Mouse (Mus musculus) ES-E14 (cell line): ENCODE measurements around the gene Cybc1. TPM values are rescaled to one million over a fixed set of nuclear protein-coding genes. Genes with fewer than 3 reads are reported as not detected.

ENCODE experiments used
- DNase-seq: peaks from one replicate; pipeline ENCODE4 v3.0.0-alpha.2; 2013; ENCODE audit warnings: low read depth, low spot score
- H3K27ac ChIP-seq: 2 replicates; pipeline ENCODE4 v1.5.1; 2012; ENCODE audit warnings: low read depth, mild to moderate bottlenecking, low read length, moderate library complexity, mixed read lengths; ENCODE audit not compliant: poor library complexity, insufficient read depth, severe bottlenecking
- H3K36me3 ChIP-seq: 2 replicates; pipeline ENCODE4 v1.6.1; 2012; ENCODE audit warnings: mild to moderate bottlenecking, low read length, moderate library complexity, mixed read lengths; ENCODE audit not compliant: control insufficient read depth, poor library complexity, insufficient read depth, severe bottlenecking
- H3K4me1 ChIP-seq, 2 experiments: fragments of 150-350 bp in 1 of 2; sonication (generic) in 1 of 2; 2 replicates each; pipeline ENCODE4 v1.6.1; 2012; ENCODE audit warnings: low read length in 2 of 2, mild to moderate bottlenecking in 1 of 2, mixed read lengths in 1 of 2; ENCODE audit not compliant: control insufficient read depth in 2 of 2, insufficient read depth in 2 of 2, poor library complexity in 1 of 2
- H3K4me3 ChIP-seq, 2 experiments: fragments of 150-350 bp in 1 of 2; sonication (generic) in 1 of 2; 2 replicates each; pipeline ENCODE4 v1.5.1; 2012; ENCODE audit warnings: low read length in 2 of 2, low read depth in 1 of 2, mild to moderate bottlenecking in 1 of 2, mixed read lengths in 1 of 2; ENCODE audit not compliant: insufficient read depth in 1 of 2, poor library complexity in 1 of 2, severe bottlenecking in 1 of 2
- H3K9ac ChIP-seq: 2 replicates; pipeline ENCODE4 v1.6.1; 2012; ENCODE audit warnings: low read depth, mild to moderate bottlenecking, low read length, mixed read lengths; ENCODE audit not compliant: poor library complexity, insufficient read depth, severe bottlenecking
- H3K9me3 ChIP-seq: fragments of 150-350 bp; sonication (generic); 2 replicates; pipeline ENCODE4 v1.6.1; 2012; ENCODE audit warnings: low read depth, mild to moderate bottlenecking, low read length; ENCODE audit not compliant: control insufficient read depth, insufficient read depth
- CHD2 ChIP-seq: IDR thresholded peaks from 2 replicates; pipeline ENCODE4 v1.6.1; 2014; ENCODE audit warnings: mild to moderate bottlenecking, low read depth, low read length, inconsistent platforms
- HCFC1 ChIP-seq: IDR thresholded peaks from 2 replicates; pipeline ENCODE4 v1.6.1; 2012; ENCODE audit warnings: low read length, inconsistent platforms, borderline replicate concordance; ENCODE audit not compliant: insufficient read depth
- MAFK ChIP-seq: IDR thresholded peaks from 2 replicates; pipeline ENCODE4 v1.6.1; 2014; ENCODE audit warnings: mild to moderate bottlenecking, low read depth, low read length, inconsistent platforms; ENCODE audit not compliant: insufficient read depth
- ZC3H11A ChIP-seq: IDR thresholded peaks from 2 replicates; pipeline ENCODE4 v1.6.1; 2012; ENCODE audit warnings: low read depth, mild to moderate bottlenecking, inconsistent platforms, low read length, borderline replicate concordance
- ZNF384 ChIP-seq: IDR thresholded peaks from 2 replicates; pipeline ENCODE4 v1.6.1; 2012; ENCODE audit warnings: low read depth, low read length, inconsistent platforms
- in situ Hi-C, 2 experiments: fragments of 600-800 bp; cut with MboI; formaldehyde crosslinking; loops; one replicate each; pipeline ENCODE4 v1.15.1; 2025; ENCODE audit warnings: low sequenced_read_pairs in 2 of 2, inconsistent platforms in 1 of 2; ENCODE audit not compliant: unreplicated experiment in 2 of 2
- total RNA-seq: library from RNA; depleted of rRNA; stranded (reverse); fragments of 300-350 nt; gene quantifications from 2 replicates; pipeline ENCODE4 v1.2.3, GENCODE M21; 2012; rRNA removed

The Cybc1 gene
- total RNA-seq, 1 experiment = 20.8 TPM

- in situ Hi-C loops = no loop called here
- H3K9ac ChIP-seq = no peak overlapping the region
- peaks cover 0 to 5% of the 10 kb centered on the region in 2 experiments; a peak in 1 of 4 replicates for H3K4me1 ChIP-seq
- no peak overlapping the region for H3K27ac ChIP-seq
- no peak for TF ChIP-seq HCFC1
- TF ChIP-seq CHD2 = no peak
- TF ChIP-seq MAFK = no peak
- no peak for TF ChIP-seq ZC3H11A
- no peak for TF ChIP-seq ZNF384
- no peaks in the 10 kb centered on the region for H3K36me3 ChIP-seq
- H3K9me3 ChIP-seq = no peaks in the 10 kb centered on the region
- no peak for DNase-seq
- no peak overlapping the region for H3K4me3 ChIP-seq
Observed at GRCm38 (mm10) chr11:121173203-121173602, 55.9 kb downstream of the Cybc1 start.

Other genes starting within 250 kb of the Cybc1 start
- 50.8 and 60.7 TPM in 2 replicates for gene Csnk1d, start 238.0 kb downstream of the Cybc1 start, total RNA-seq
- 0.27 and 0.63 TPM in 2 replicates for gene Cd7, start 189.9 kb downstream of the Cybc1 start, total RNA-seq
- not detected in 2 replicates for gene Sectm1b, start 165.8 kb downstream of the Cybc1 start, total RNA-seq
- gene Sectm1a, start 148.1 kb downstream of the Cybc1 start, total RNA-seq = not detected in 2 replicates
- 2.9 and 6.5 TPM in 2 replicates for gene Tex19.2, start 110.6 kb downstream of the Cybc1 start, total RNA-seq
- 96.7 and 193 TPM in 2 replicates for gene Tex19.1, start 83.2 kb downstream of the Cybc1 start, total RNA-seq
- 0.26 and 0.80 TPM in 2 replicates for gene Uts2r, start 69.1 kb downstream of the Cybc1 start, total RNA-seq
- gene Hexdc, start 24.9 kb downstream of the Cybc1 start, total RNA-seq = 13.3 and 15.5 TPM in 2 replicates
- 16.3 and 23.2 TPM in 2 replicates for gene Ogfod3, start 24.6 kb downstream of the Cybc1 start, total RNA-seq
- gene Narf, start 7.9 kb upstream of the Cybc1 start, total RNA-seq = 10.9 and 11.7 TPM in 2 replicates
- gene Foxk2, start 30.7 kb upstream of the Cybc1 start, total RNA-seq = 19.1 and 23.2 TPM in 2 replicates
- 50.5 and 71.8 TPM in 2 replicates for gene Wdr45b, start 125.1 kb upstream of the Cybc1 start, total RNA-seq
- gene Rab40b, start 158.9 kb upstream of the Cybc1 start, total RNA-seq = not detected in 2 replicates
- 6.2 and 9.9 TPM in 2 replicates for gene Fn3krp, start 192.1 kb upstream of the Cybc1 start, total RNA-seq
- gene Fn3k, start 205.6 kb upstream of the Cybc1 start, total RNA-seq = 0.16 and 0.18 TPM in 2 replicates
- gene Tbcd, start 222.6 kb upstream of the Cybc1 start, total RNA-seq = 68.6 and 70.6 TPM in 2 replicates